Mouse (Mus musculus): ENCODE data around the gene Cadps. TPM values are rescaled to one million over a fixed set of nuclear protein-coding genes. Genes with fewer than 3 reads are reported as not detected.

Gene Cadps
- polyA plus RNA-seq, 1 experiment, result not detected

GRCm38 (mm10) chr14:12577475-12578140 is 245.3 kb downstream of the Cadps start:
- TF ChIP-seq GATA1 (IDR thresholded peaks at IDR 0.05; ENCODE audit: low read length), result no peak

- TF ChIP-seq GATA1 (IDR thresholded peaks at IDR 0.05; ENCODE audit: low read length), result no peak
Observed at GRCm38 (mm10) chr14:12575105-12575504, 247.8 kb downstream of the Cadps start.

- no peak for TF ChIP-seq GATA1 (IDR thresholded peaks at IDR 0.05; ENCODE audit: low read length)
Observed at GRCm38 (mm10) chr14:12574336-12574735, 248.5 kb downstream of the Cadps start.

GRCm38 (mm10) chr14:12560233-12560577 is 262.7 kb downstream of the Cadps start:
- TF ChIP-seq GATA1 (IDR thresholded peaks at IDR 0.05; ENCODE audit: low read length), result no peak

- no peak for TF ChIP-seq GATA1 (IDR thresholded peaks at IDR 0.05; ENCODE audit: low read length)
Observed at GRCm38 (mm10) chr14:12559574-12560232, 263.2 kb downstream of the Cadps start.

- no peak for TF ChIP-seq GATA1 (IDR thresholded peaks at IDR 0.05; ENCODE audit: low read length)
Observed at GRCm38 (mm10) chr14:12558920-12559573, 263.8 kb downstream of the Cadps start.

GRCm38 (mm10) chr14:12554486-12554885 is 268.4 kb downstream of the Cadps start:
- no peak for TF ChIP-seq GATA1 (IDR thresholded peaks at IDR 0.05; ENCODE audit: low read length)

GRCm38 (mm10) chr14:12551353-12551752 is 271.5 kb downstream of the Cadps start:
- no peak for TF ChIP-seq GATA1 (IDR thresholded peaks at IDR 0.05; ENCODE audit: low read length)

GRCm38 (mm10) chr14:12550931-12551330 is 271.9 kb downstream of the Cadps start:
- no peak for TF ChIP-seq GATA1 (IDR thresholded peaks at IDR 0.05; ENCODE audit: low read length)

GRCm38 (mm10) chr14:12549290-12549689 is 273.6 kb downstream of the Cadps start:
- TF ChIP-seq GATA1 (IDR thresholded peaks at IDR 0.05; ENCODE audit: low read length), result no peak

GRCm38 (mm10) chr14:12547496-12547895 is 275.4 kb downstream of the Cadps start:
- TF ChIP-seq GATA1 (IDR thresholded peaks at IDR 0.05; ENCODE audit: low read length), result no peak

GRCm38 (mm10) chr14:12541733-12542132 is 281.1 kb downstream of the Cadps start:
- no peak for TF ChIP-seq GATA1 (IDR thresholded peaks at IDR 0.05; ENCODE audit: low read length)

GRCm38 (mm10) chr14:12539071-12539470 is 283.8 kb downstream of the Cadps start:
- TF ChIP-seq GATA1 (IDR thresholded peaks at IDR 0.05; ENCODE audit: low read length), result no peak

- no peak for TF ChIP-seq GATA1 (IDR thresholded peaks at IDR 0.05; ENCODE audit: low read length)
Observed at GRCm38 (mm10) chr14:12531101-12531500, 291.8 kb downstream of the Cadps start.

GRCm38 (mm10) chr14:12530554-12530953 is 292.3 kb downstream of the Cadps start:
- TF ChIP-seq GATA1 (IDR thresholded peaks at IDR 0.05; ENCODE audit: low read length), result no peak

GRCm38 (mm10) chr14:12529961-12530542 is 292.8 kb downstream of the Cadps start:
- TF ChIP-seq GATA1 (IDR thresholded peaks at IDR 0.05; ENCODE audit: low read length), result no peak
